Mouse (Mus musculus): ENCODE measurements around the gene Gm11020. TPM values are rescaled to one million over a fixed set of nuclear protein-coding genes. Genes with fewer than 3 reads are reported as not detected.

Gm11020 gene
- not detected in 2 replicates for polyA plus RNA-seq (2021; fragmentation: Nextera tagmentation)
- long read RNA-seq, experiment 1: 0 reads
- long read RNA-seq, experiment 2: 0 reads

GRCm38 (mm10) chr8:104321267-104321666, at the start of gene Gm11020:
Gm11020 (plus strand) TSS chr8:104321567.

GRCm38 (mm10) chr8:104293081-104293480, 28.3 kb upstream of the Gm11020 start, which contains the start of gene Cmtm2a:
Cmtm2a (minus strand) TSS chr8:104293181.

DNA sequence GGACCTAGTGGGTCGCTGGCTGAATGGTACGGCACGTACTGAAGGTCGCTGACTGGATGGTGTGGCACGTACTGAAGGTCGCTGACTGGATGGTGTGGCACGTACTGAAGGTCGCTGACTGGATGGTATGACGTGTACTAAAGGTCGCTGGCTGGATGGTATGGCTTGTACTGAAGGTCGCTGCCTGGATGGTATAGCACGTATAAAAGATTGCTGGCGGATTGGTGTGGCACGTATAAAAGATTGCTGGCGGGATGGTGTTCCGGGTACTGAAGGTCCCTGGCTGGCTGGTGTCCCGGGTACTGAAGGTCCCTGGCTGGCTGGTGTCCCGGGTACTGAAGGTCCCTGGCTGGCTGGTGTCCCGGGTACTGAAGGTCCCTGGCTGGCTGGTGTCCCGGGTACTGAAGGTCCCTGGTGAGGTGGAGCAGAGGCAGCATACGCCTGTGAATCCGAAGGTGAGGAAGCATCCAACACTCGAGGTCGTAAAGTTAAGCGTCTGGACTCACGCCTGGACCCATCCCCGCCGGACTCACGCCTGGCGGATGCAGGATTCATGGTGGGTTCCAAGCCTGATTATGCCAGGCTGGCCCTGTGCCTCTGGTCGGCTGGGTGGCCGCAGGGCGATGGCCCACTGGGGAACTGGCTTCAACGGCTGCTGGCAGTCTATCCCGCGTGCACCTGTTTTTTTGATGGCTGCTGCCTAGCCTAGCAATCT, 11.8 kb upstream of the Gm11020 start, which contains the start of the genes Gm45711 and Cmtm1:
TSS of gene Gm45711 (minus strand) at position 641 of the 715 bp plus-strand sequence.
TSS of gene Cmtm1 (minus strand) at position 705 of the 715 bp plus-strand sequence.

GRCm38 (mm10) chr8:104321930-104322329, 563 bp downstream of the Gm11020 start, which contains the start of gene Cmtm2b:
Cmtm2b (plus strand) TSS chr8:104322230.

GRCm38 (mm10) chr8:104339229-104339982, 18.0 kb downstream of the Gm11020 start, which contains the start of gene Cmtm3:
Cmtm3 (plus strand) TSS chr8:104339410.

Other genes with a start within 250 kb of the Gm11020 start
- 1.0 and 1.9 TPM in 2 replicates for gene Cdh5, start 219.9 kb upstream of the Gm11020 start, polyA plus RNA-seq (2021; fragmentation: Nextera tagmentation)
- 2.6 and 10.0 TPM in 2 replicates for gene Bean1, start 151.1 kb upstream of the Gm11020 start, polyA plus RNA-seq (2021; fragmentation: Nextera tagmentation)
- 25.3 and 28.2 TPM in 2 replicates for gene Tk2, start 73.0 kb upstream of the Gm11020 start, polyA plus RNA-seq (2021; fragmentation: Nextera tagmentation)
- gene Cklf, start 70.7 kb upstream of the Gm11020 start, polyA plus RNA-seq (2021; fragmentation: Nextera tagmentation): 6.6 and 8.2 TPM in 2 replicates
- not detected in 2 replicates for gene Cmtm2a, start 28.4 kb upstream of the Gm11020 start, polyA plus RNA-seq (2021; fragmentation: Nextera tagmentation)
- gene Gm45711, start 11.5 kb upstream of the Gm11020 start, polyA plus RNA-seq (2021; fragmentation: Nextera tagmentation): not detected in 2 replicates
- gene Cmtm1, start 11.4 kb upstream of the Gm11020 start, polyA plus RNA-seq (2021; fragmentation: Nextera tagmentation): not detected in 2 replicates
- not detected in 2 replicates for gene Cmtm2b, start 663 bp downstream of the Gm11020 start, polyA plus RNA-seq (2021; fragmentation: Nextera tagmentation)
- gene Cmtm3, start 17.8 kb downstream of the Gm11020 start, polyA plus RNA-seq (2021; fragmentation: Nextera tagmentation): 8.1 and 14.0 TPM in 2 replicates
- gene Cmtm4, start 74.2 kb downstream of the Gm11020 start, polyA plus RNA-seq (2021; fragmentation: Nextera tagmentation): 8.0 and 9.4 TPM in 2 replicates
- gene Dync1li2, start 121.5 kb downstream of the Gm11020 start, polyA plus RNA-seq (2021; fragmentation: Nextera tagmentation): 33.3 and 33.6 TPM in 2 replicates
- gene Terb1, start 188.3 kb downstream of the Gm11020 start, polyA plus RNA-seq (2021; fragmentation: Nextera tagmentation): 0.48 and 0.63 TPM in 2 replicates
- 72.4 and 81.8 TPM in 2 replicates for gene Nae1, start 213.1 kb downstream of the Gm11020 start, polyA plus RNA-seq (2021; fragmentation: Nextera tagmentation)
- 24.9 and 25.1 TPM in 2 replicates for gene Car7, start 213.1 kb downstream of the Gm11020 start, polyA plus RNA-seq (2021; fragmentation: Nextera tagmentation)